Mouse (Mus musculus) heart, adult 18-20 months (tissue): ENCODE data around the gene Rhox4e. TPM values are rescaled to one million over a fixed set of nuclear protein-coding genes. Genes with fewer than 3 reads are reported as not detected.
"Not testable (repeated sequence)": the region's sequence is repeated elsewhere in the genome, so short reads cannot be mapped to it uniquely, and the experiment has no call there.

Experiments used
- DNase-seq, 2 experiments: peaks; one replicate each; pipeline ENCODE4 v3.0.0; 2021 to 2022; ENCODE audit warnings: mixed read lengths in 1 of 2
- long read RNA-seq, 2 experiments: library from polyadenylated mRNA; stranded (forward); transcript quantifications; one replicate each; pipeline ENCODE4 v2.0.0; 2021
- total RNA-seq, 2 experiments: library from RNA; stranded (reverse); gene quantifications; 2 replicates each; pipeline ENCODE4 v1.2.3; 2021

Rhox4e gene
- not detected for total RNA-seq
- long read RNA-seq, experiment 1 = 0 reads
- long read RNA-seq, experiment 2 = 0 reads

- not testable (repeated sequence) for DNase-seq
Measured at GRCm38 (mm10) chrX:37557112-37557511, at the start of gene Rhox4e. TSS of gene Rhox4e (plus strand) at chrX:37557412.

- DNase-seq = not testable (repeated sequence)
Measured at GRCm38 (mm10) chrX:37514059-37514458, 43.2 kb upstream of the Rhox4e start, which contains the start of gene Rhox4d. TSS of gene Rhox4d (plus strand) at chrX:37514359.

- not testable (repeated sequence) for DNase-seq
Measured at GRCm38 (mm10) chrX:37530152-37530551, 27.1 kb upstream of the Rhox4e start, which contains the start of gene Rhox2e. TSS of gene Rhox2e (plus strand) at chrX:37530452.

GRCm38 (mm10) chrX:37541719-37542118 is 15.5 kb upstream of the Rhox4e start, which contains the start of gene Rhox3e:
TSS of gene Rhox3e (plus strand) at chrX:37542019.
- DNase-seq = not testable (repeated sequence)

GRCm38 (mm10) chrX:37571105-37571504 is 13.9 kb downstream of the Rhox4e start, which contains the start of gene Rhox2f:
TSS of gene Rhox2f (plus strand) at chrX:37571405.
- not testable (repeated sequence) for DNase-seq

GRCm38 (mm10) chrX:37572638-37573037 is 15.4 kb downstream of the Rhox4e start:
- DNase-seq = not testable (repeated sequence)

GRCm38 (mm10) chrX:37580692-37581091 is 23.5 kb downstream of the Rhox4e start, which contains the start of gene Rhox3f:
TSS of gene Rhox3f (plus strand) at chrX:37580992.
- DNase-seq = not testable (repeated sequence)

GRCm38 (mm10) chrX:37607604-37608003 is 50.4 kb downstream of the Rhox4e start, which contains the start of gene Rhox4f:
TSS of gene Rhox4f (minus strand) at chrX:37607704.
- not testable (repeated sequence) for DNase-seq

Other genes with a start within 250 kb of the Rhox4e start
- not detected for gene Rhox3a2, start 177.4 kb upstream of the Rhox4e start, total RNA-seq
- not detected for gene Rhox4a2, start 166.6 kb upstream of the Rhox4e start, total RNA-seq
- gene Rhox2b, start 145.3 kb upstream of the Rhox4e start, total RNA-seq = not detected
- not detected for gene Rhox4b, start 124.9 kb upstream of the Rhox4e start, total RNA-seq
- not detected for gene Rhox2c, start 103.7 kb upstream of the Rhox4e start, total RNA-seq
- not detected for gene Rhox3c, start 98.8 kb upstream of the Rhox4e start, total RNA-seq
- gene Rhox4c, start 77.1 kb upstream of the Rhox4e start, total RNA-seq = not detected
- gene Rhox2d, start 64.0 kb upstream of the Rhox4e start, total RNA-seq = not detected
- not detected for gene Rhox4d, start 43.1 kb upstream of the Rhox4e start, total RNA-seq
- gene Rhox2e, start 27.0 kb upstream of the Rhox4e start, total RNA-seq = not detected
- gene Rhox3e, start 15.4 kb upstream of the Rhox4e start, total RNA-seq = not detected
- not detected for gene Rhox2f, start 14.0 kb downstream of the Rhox4e start, total RNA-seq
- not detected for gene Rhox3f, start 23.6 kb downstream of the Rhox4e start, total RNA-seq
- gene Rhox4f, start 50.3 kb downstream of the Rhox4e start, total RNA-seq = not detected
- gene Rhox3g, start 71.2 kb downstream of the Rhox4e start, total RNA-seq = not detected
- not detected for gene Rhox2g, start 86.1 kb downstream of the Rhox4e start, total RNA-seq
- gene Rhox4g, start 93.9 kb downstream of the Rhox4e start, total RNA-seq = not detected
- gene Rhox3h, start 111.4 kb downstream of the Rhox4e start, total RNA-seq = not detected
- under 1 TPM; 0.62 to 0.67 TPM for gene Rhox2h, start 115.9 kb downstream of the Rhox4e start, total RNA-seq
- 1 to 10 TPM in 1 of 2 experiments, under 1 TPM in 1; 0.80 to 2.1 TPM for gene Rhox5, start 247.4 kb downstream of the Rhox4e start, total RNA-seq